Mouse (Mus musculus) yolk sac, embryonic 10.5 days (tissue): ENCODE data around the gene 1810046K07Rik.

Source experiments
- DNase-seq: peaks from one replicate; pipeline ENCODE4 v3.0.0-alpha.2; 2017; ENCODE audit warnings: low spot score

The 1810046K07Rik gene

GRCm38 (mm10) chr9:51328731-51329130 lies at the start of gene 1810046K07Rik:
TSS of gene 1810046K07Rik (minus strand) at chr9:51328917.
- DNase-seq = no peak

GRCm38 (mm10) chr9:51369560-51369959 lies 40.8 kb upstream of the 1810046K07Rik start:
- DNase-seq = no peak

GRCm38 (mm10) chr9:51367124-51367523 lies 38.4 kb upstream of the 1810046K07Rik start:
- no peak for DNase-seq

- DNase-seq = no peak
Measured at GRCm38 (mm10) chr9:51364059-51364458, 35.3 kb upstream of the 1810046K07Rik start.

- DNase-seq = no peak
Measured at GRCm38 (mm10) chr9:51353511-51353910, 24.8 kb upstream of the 1810046K07Rik start.

- DNase-seq = no peak
Measured at GRCm38 (mm10) chr9:51352896-51353295, 24.2 kb upstream of the 1810046K07Rik start.

GRCm38 (mm10) chr9:51349422-51349821 lies 20.7 kb upstream of the 1810046K07Rik start:
- no peak for DNase-seq

GRCm38 (mm10) chr9:51345768-51346167 lies 17.1 kb upstream of the 1810046K07Rik start:
- no peak for DNase-seq

GRCm38 (mm10) chr9:51335294-51336010 lies 6.7 kb upstream of the 1810046K07Rik start:
- DNase-seq = peak; percentile 38

- no peak for DNase-seq
Measured at GRCm38 (mm10) chr9:51331449-51332238, 2.9 kb upstream of the 1810046K07Rik start.

- DNase-seq = no peak
Measured at GRCm38 (mm10) chr9:51327555-51327903, 1.2 kb downstream of the 1810046K07Rik start.

- DNase-seq = no peak
Measured at GRCm38 (mm10) chr9:51326619-51327554, 1.8 kb downstream of the 1810046K07Rik start.

- no peak for DNase-seq
Measured at GRCm38 (mm10) chr9:51324406-51325065, 4.2 kb downstream of the 1810046K07Rik start.

- no peak for DNase-seq
Measured at GRCm38 (mm10) chr9:51320096-51320495, 8.6 kb downstream of the 1810046K07Rik start.

- DNase-seq = peak; percentile 50
Measured at GRCm38 (mm10) chr9:51318246-51318645, 10.5 kb downstream of the 1810046K07Rik start.

- DNase-seq = no peak
Measured at GRCm38 (mm10) chr9:51317322-51317721, 11.4 kb downstream of the 1810046K07Rik start.

GRCm38 (mm10) chr9:51315402-51316063 lies 13.2 kb downstream of the 1810046K07Rik start:
- no peak for DNase-seq

- peak; percentile 23 for DNase-seq
Measured at GRCm38 (mm10) chr9:51312554-51313317, 16.0 kb downstream of the 1810046K07Rik start.

GRCm38 (mm10) chr9:51310515-51310914 lies 18.2 kb downstream of the 1810046K07Rik start:
- no peak for DNase-seq

- DNase-seq = no peak
Measured at GRCm38 (mm10) chr9:51306351-51306750, 22.4 kb downstream of the 1810046K07Rik start.
